Mouse (Mus musculus): ENCODE data around the gene Gm14412. TPM values are rescaled to one million over a fixed set of nuclear protein-coding genes. Genes with fewer than 3 reads are reported as not detected.

Gm14412 gene
- polyA plus RNA-seq, 1 experiment from 2014 or later: 0.41 TPM

Other genes starting within 250 kb of the Gm14412 start
- 0.16 and 0.31 TPM in 2 replicates for gene Gm14401, start 250.0 kb downstream of the Gm14412 start, polyA plus RNA-seq (2015; fragmentation: Nextera tagmentation; extraction: Ambion mirVana)
- gene Gm14410, start 117.9 kb downstream of the Gm14412 start, polyA plus RNA-seq (2015; fragmentation: Nextera tagmentation; extraction: Ambion mirVana): 18.1 and 22.3 TPM in 2 replicates
- not detected in 2 replicates for gene Gm14409, start 57.3 kb downstream of the Gm14412 start, polyA plus RNA-seq (2015; fragmentation: Nextera tagmentation; extraction: Ambion mirVana)
- 6.1 and 7.8 TPM in 2 replicates for gene Gm14418, start 74.0 kb upstream of the Gm14412 start, polyA plus RNA-seq (2015; fragmentation: Nextera tagmentation; extraction: Ambion mirVana)
- 12.0 and 12.8 TPM in 2 replicates for gene Zfp970, start 140.4 kb upstream of the Gm14412 start, polyA plus RNA-seq (2015; fragmentation: Nextera tagmentation; extraction: Ambion mirVana)
- gene Gm14403, start 173.9 kb upstream of the Gm14412 start, polyA plus RNA-seq (2015; fragmentation: Nextera tagmentation; extraction: Ambion mirVana): 4.7 and 5.8 TPM in 2 replicates